Mouse (Mus musculus) E14TG2a.4 (cell line): ENCODE results near the gene Ubash3a.

Source experiments
- CTCF ChIP-seq: conservative IDR thresholded peaks from 2 replicates; pipeline ENCODE4 v1.5.1; 2014; ENCODE audit warnings: low read length
- NANOG ChIP-seq: IDR thresholded peaks from 2 replicates; pipeline ENCODE4 v1.6.1; 2014; ENCODE audit warnings: borderline replicate concordance, low read length, mixed read lengths
- POU5F1 ChIP-seq: IDR thresholded peaks from 2 replicates; pipeline ENCODE4 v1.6.1; 2014; ENCODE audit warnings: low read length, borderline replicate concordance

- TF ChIP-seq CTCF, result peak; percentile 39
- no peak for TF ChIP-seq POU5F1
- TF ChIP-seq NANOG, result no peak
Observed at GRCm38 (mm10) chr17:31242764-31243163, 35.1 kb downstream of the Ubash3a start.
